Mouse (Mus musculus) midbrain, embryonic 10.5 days (tissue): ENCODE results near the gene Zc3h7b. TPM values are rescaled to one million over a fixed set of nuclear protein-coding genes. Genes with fewer than 3 reads are reported as not detected.

ENCODE experiments used
- DNase-seq: peaks from one replicate; pipeline ENCODE4 v3.0.0-alpha.2; 2017; ENCODE audit warnings: low spot score
- H3K27ac ChIP-seq: fragments of 300-500 bp; sonication (generic); replicated peaks from 2 replicates; pipeline ENCODE4 v1.5.1; 2016; ENCODE audit warnings: mild to moderate bottlenecking
- H3K27me3 ChIP-seq: fragments of 300-500 bp; sonication (generic); 2 replicates; pipeline ENCODE4 v1.6.1; 2016; ENCODE audit warnings: low read depth, mild to moderate bottlenecking; ENCODE audit not compliant: poor library complexity, severe bottlenecking
- H3K36me3 ChIP-seq: fragments of 300-500 bp; sonication (generic); 2 replicates; pipeline ENCODE4 v1.6.1; 2016; ENCODE audit warnings: mild to moderate bottlenecking, moderate library complexity
- H3K4me1 ChIP-seq: fragments of 300-500 bp; sonication (generic); 2 replicates; pipeline ENCODE4 v1.6.1; 2016
- H3K4me3 ChIP-seq: fragments of 300-500 bp; sonication (generic); 2 replicates; pipeline ENCODE4 v1.5.1; 2016; ENCODE audit warnings: mild to moderate bottlenecking, moderate library complexity
- H3K9me3 ChIP-seq: fragments of 300-500 bp; sonication (generic); replicated peaks from 2 replicates; pipeline ENCODE4 v1.6.1; 2016; ENCODE audit warnings: mild to moderate bottlenecking
- WGBS: fragments of 180-500 bp; shearing (Covaris S2); methylation state at CpG from one replicate; pipeline ENCODE4 v1.1.7; 2016; 5-methylcytosine and 5-hydroxymethylcytosine counted together
- polyA plus RNA-seq: library from polyadenylated mRNA; unstranded; fragments of >200 nt; fragmentation: Nextera tagmentation; extraction: Ambion mirVana; gene quantifications from 2 replicates; pipeline ENCODE4 v1.2.1, GENCODE M21; 2016

The Zc3h7b gene
- polyA plus RNA-seq, 1 experiment from 2014 or later = 36.3 TPM

DNA sequence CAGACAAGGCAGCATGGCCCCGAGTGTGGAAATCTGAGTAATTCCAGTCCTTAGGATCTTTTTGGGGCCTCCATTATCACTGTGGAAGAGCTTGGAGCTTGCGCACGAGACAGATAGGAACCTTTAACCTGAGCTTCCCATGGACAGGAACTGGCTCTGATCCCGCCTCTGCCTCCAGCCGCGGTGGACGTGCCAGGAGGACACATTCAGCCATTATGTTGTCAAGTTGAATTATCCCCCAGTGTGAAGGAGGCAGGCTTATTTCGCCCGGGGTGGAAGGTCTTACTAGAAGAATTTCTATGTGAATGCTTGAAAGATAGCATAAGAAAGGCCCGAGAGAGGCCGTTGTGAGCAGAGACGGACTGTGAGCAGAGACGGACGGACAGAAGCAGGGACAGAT is 4.9 kb downstream of the Zc3h7b start:
- Histone ChIP-seq H3K27me3 (no peaks in the 10 kb centered on the region), H3K9me3 (no peaks in the 10 kb centered on the region), H3K4me3 (no peak overlapping the region), H3K27ac (no peak overlapping the region), H3K36me3 (peaks cover 35% of the 10 kb centered on the region), H3K4me1 (peaks cover 25% of the 10 kb centered on the region)
- DNase-seq = no peak
- WGBS = 73% methylated on average over 14 of the region's 14 CpGs

DNA sequence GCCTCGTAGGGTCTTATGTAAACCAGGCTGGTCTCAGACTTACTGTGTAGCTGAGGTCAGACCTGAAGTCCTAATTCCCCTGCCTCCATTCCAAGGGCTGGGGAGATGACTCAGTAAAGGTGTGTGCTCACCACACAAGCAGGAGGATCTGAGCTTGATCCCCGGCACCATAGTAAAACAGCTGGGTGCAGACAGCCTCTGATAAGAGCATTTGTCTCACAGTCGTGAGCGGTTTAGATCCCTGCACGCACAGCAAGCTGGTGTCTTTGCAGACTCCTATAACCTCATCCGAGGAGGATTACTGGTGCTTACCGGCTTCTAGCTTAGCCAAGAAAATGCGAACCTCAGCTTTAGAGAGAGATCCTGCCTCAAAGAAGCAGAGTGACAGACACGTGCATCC is 8.8 kb downstream of the Zc3h7b start:
- H3K27ac ChIP-seq = no peak overlapping the region
- WGBS = 93% methylated on average over 9 of the region's 9 CpGs
- DNase-seq = no peak
- H3K27me3 ChIP-seq = no peaks in the 10 kb centered on the region
- peaks cover 14% of the 10 kb centered on the region; the same call in 1 of the 2 replicates for H3K4me1 ChIP-seq
- H3K36me3 ChIP-seq = peaks cover 45% of the 10 kb centered on the region
- H3K9me3 ChIP-seq = no peaks in the 10 kb centered on the region
- no peak overlapping the region for H3K4me3 ChIP-seq

DNA sequence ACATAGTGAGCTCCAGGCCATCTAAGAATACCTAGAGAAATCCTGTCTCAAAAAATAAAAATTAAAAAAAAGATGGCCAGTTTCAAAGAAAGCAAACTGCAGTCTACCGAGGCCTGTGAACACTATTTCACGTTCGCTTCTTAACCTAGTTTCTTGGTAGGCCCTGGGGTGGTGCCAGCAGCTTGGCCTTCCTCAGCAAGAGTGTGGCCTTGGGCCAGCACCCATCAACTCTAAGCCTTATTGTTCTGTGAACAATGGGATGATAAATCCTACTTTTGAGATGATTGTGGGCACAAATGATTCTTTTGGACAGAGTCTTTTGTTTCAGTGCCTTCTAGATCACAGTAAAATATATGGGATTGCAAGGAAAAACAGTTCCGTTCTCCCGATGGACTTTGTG is 13.8 kb downstream of the Zc3h7b start:
- H3K36me3 ChIP-seq = peaks cover 48% of the 10 kb centered on the region
- WGBS = 96% methylated on average over 5 of the region's 5 CpGs

DNA sequence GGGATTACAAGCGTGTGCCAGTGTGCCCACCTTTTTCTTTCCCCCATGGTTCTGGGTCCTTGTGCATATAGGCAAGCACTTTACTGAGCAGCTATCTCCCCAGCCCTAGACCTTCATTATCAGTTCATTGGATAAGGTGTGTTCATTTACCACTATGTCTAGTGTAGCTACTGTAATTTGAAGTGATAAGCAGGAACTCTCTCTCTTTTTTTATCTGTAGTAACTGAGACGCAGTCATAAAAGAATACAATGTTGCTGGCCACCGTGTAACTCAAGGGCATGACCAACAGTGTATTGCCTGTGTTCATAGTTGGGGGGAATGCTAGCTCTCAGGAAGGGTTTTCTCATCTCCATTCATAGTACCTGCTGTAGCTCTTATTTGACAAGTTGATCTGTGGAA is 14.7 kb downstream of the Zc3h7b start:
- no peaks in the 10 kb centered on the region for H3K4me1 ChIP-seq

More for the DNA sequence above, 13.8 kb downstream of the Zc3h7b start:
- Histone ChIP-seq H3K27ac (no peak overlapping the region), H3K4me3 (no peak overlapping the region), H3K9me3 (0 out of 2 replicates have a peak, but pooled peaks cover 2% of the 10 kb centered on the region), H3K4me1 (no peaks in the 10 kb centered on the region), H3K27me3 (no peaks in the 10 kb centered on the region)
- no peak for DNase-seq

DNA sequence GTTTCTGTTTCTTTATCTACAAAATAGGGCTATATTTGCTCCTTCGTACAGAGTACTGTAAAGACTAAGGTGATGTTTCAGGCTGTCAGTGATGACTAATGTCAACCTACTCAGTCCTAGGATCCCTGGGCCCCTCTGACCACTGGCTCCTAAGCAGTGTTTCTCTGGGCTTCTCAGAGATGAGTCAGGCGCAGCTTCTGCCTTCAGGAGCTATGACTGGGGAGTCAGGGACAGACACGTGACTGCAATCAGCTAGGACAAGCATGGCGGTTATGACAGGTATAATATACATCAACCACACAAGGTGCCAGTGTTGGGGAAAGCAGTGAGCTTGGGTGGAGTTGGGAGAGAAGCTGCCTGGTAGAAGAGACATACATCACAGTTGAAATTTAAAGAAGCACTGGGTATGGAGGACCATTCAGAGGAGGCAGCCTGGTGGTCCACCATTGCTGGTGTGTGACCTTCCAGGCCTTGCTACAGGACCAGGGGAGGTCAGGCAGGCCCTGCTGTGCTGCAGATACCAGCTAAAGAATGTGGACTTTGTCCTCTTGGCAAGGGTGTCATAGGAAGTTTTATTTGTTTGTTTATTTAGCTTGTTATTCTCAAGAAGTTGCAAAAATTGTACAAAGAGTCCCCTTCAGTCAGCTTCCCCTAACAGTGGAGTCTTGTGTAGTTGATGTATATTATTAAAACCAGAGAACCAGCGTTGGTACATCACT is 15.7 kb downstream of the Zc3h7b start:
- no peak overlapping the region for H3K27ac ChIP-seq
- DNase-seq = no peak
- H3K36me3 ChIP-seq = peaks cover 30% of the 10 kb centered on the region
- H3K27me3 ChIP-seq = no peaks in the 10 kb centered on the region
- 93% methylated on average over 5 of the region's 5 CpGs for WGBS
- H3K9me3 ChIP-seq = 0 out of 2 replicates have a peak, but pooled peaks cover 2% of the 10 kb centered on the region
- H3K4me3 ChIP-seq = no peak overlapping the region
- no peaks in the 10 kb centered on the region for H3K4me1 ChIP-seq

More for the DNA sequence above, 14.7 kb downstream of the Zc3h7b start:
- DNase-seq = no peak
- Histone ChIP-seq H3K4me3 (no peak overlapping the region), H3K36me3 (peaks cover 40% of the 10 kb centered on the region), H3K27me3 (no peaks in the 10 kb centered on the region), H3K9me3 (0 out of 2 replicates have a peak, but pooled peaks cover 2% of the 10 kb centered on the region), H3K27ac (no peak overlapping the region)
- WGBS = 96% methylated on average over 3 of the region's 3 CpGs

DNA sequence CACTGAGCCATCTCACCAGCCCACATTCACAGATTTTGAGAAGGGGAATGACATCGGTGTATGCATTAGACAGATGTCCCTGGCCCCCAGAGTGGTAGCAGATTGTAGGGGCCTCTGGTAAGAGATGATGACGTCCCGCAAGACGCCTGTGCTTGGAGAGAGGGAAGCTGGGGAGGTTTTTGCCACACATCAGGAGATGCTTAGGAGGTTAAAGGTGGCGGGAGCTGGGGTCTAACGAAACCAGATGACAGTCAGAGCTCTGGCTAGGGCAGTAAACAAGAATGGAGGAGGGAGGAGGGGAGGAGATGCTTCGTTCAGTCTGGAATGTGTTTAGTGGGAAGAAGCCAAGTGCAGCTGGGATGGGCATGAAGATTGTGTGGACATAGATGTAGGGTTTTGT is 16.5 kb downstream of the Zc3h7b start:
- no peaks in the 10 kb centered on the region for H3K4me1 ChIP-seq
- 0 out of 2 replicates have a peak, but pooled peaks cover 2% of the 10 kb centered on the region for H3K9me3 ChIP-seq
- peaks cover 24% of the 10 kb centered on the region for H3K36me3 ChIP-seq
- H3K27me3 ChIP-seq = no peaks in the 10 kb centered on the region
- H3K4me3 ChIP-seq = no peak overlapping the region
- no peak for DNase-seq
- WGBS = 84% methylated on average over 7 of the region's 7 CpGs
- no peak overlapping the region for H3K27ac ChIP-seq

DNA sequence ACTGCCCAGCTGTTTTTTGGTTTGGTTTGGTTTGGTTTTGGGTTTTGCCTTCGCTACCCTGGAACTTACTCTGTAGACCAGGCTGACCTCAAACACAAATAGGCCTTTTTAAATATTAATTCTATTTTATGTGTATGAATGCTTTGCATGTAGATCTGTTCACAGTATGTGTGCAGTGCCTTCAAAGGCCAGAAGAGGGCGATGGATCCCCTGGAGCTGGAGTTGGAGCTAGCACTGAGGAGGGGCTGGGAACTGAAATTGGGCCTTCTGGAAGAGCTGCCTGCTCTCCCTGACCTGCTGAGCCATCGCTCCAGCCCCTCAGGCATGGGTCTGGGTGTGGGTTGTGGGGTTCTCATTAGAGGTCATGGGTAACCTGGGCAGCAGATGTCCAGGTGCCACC is 17.1 kb downstream of the Zc3h7b start:
- H3K4me1 ChIP-seq = no peaks in the 10 kb centered on the region
- WGBS = 89% methylated on average over 3 of the region's 3 CpGs
- H3K9me3 ChIP-seq = 0 out of 2 replicates have a peak, but pooled peaks cover 2% of the 10 kb centered on the region
- no peak for DNase-seq
- peaks cover 24% of the 10 kb centered on the region for H3K36me3 ChIP-seq
- no peaks in the 10 kb centered on the region for H3K27me3 ChIP-seq
- no peak overlapping the region for H3K4me3 ChIP-seq
- H3K27ac ChIP-seq = no peak overlapping the region

DNA sequence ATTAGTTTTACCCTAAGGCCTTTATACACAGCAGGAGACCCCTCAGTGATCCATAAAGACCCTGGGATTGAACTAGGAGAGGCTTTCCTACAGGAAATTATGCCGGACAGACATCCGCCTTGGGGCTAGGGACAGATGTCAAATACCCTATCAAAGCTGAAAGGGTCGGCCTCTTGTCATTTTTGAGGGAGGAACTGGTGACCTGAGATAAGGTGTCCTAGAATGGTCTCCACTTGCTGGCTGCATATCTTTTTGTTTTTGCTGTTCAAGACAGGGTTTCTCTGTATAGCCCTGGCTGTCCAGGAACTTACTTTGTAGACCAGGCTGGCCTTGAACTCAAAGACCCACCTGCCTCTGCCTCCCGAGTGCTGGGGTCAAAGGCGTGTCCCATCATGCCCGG is 19.7 kb downstream of the Zc3h7b start:
- no peak for DNase-seq
- Histone ChIP-seq H3K36me3 (peaks cover 44% of the 10 kb centered on the region), H3K27ac (no peak overlapping the region), H3K9me3 (0 out of 2 replicates have a peak, but pooled peaks cover 2% of the 10 kb centered on the region), H3K4me3 (no peak overlapping the region), H3K27me3 (no peaks in the 10 kb centered on the region), H3K4me1 (no peaks in the 10 kb centered on the region)
- WGBS = 90% methylated on average over 6 of the region's 6 CpGs

DNA sequence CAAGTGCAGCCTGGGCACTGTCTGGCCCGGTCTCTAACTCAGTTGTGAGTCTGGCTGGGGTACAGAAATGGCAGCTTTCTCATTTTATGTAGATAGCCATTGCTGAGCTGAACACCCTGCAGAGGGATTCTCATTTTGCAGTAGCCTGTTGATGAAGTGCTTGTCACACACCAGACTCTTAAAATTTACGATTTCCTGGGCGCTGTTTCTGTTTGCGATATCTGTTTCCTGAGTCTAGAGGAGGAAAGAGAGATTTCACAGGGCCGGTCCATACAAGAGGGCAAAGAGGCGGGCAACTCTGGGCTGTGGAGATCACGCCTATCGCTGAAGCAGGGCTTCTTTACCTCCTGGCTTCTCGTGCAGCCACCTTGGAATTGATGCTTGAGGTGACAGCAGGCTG is 20.8 kb downstream of the Zc3h7b start:
- Histone ChIP-seq H3K4me3 (no peak overlapping the region), H3K36me3 (peaks cover 46% of the 10 kb centered on the region), H3K4me1 (no peaks in the 10 kb centered on the region), H3K27me3 (no peaks in the 10 kb centered on the region), H3K9me3 (peaks cover 2% of the 10 kb centered on the region; the same call in 1 of the 2 replicates), H3K27ac (no peak overlapping the region)
- DNase-seq = no peak
- WGBS = 94% methylated on average over 9 of the region's 9 CpGs

DNA sequence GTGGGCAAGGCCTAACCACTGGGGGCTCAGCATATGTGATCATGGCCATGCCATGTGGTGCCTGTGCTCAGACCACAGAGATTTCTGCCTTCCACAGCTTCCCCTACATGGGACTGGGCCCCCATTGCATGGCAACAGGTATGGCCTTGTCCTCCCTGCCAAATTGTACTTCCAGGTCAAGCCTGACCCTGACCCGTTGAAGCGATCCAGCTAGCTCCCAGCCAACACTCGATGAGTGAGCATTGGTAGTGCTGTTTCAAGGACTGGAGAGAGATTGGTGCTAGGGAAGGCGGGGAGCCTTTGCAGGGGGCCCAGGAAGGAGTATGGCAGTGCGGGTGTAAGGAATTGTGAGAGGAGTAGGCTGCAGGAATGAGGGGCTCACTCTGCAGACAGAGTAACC is 21.6 kb downstream of the Zc3h7b start:
- 92% methylated on average over 5 of the region's 5 CpGs for WGBS
- H3K36me3 ChIP-seq = peaks cover 48% of the 10 kb centered on the region

DNA sequence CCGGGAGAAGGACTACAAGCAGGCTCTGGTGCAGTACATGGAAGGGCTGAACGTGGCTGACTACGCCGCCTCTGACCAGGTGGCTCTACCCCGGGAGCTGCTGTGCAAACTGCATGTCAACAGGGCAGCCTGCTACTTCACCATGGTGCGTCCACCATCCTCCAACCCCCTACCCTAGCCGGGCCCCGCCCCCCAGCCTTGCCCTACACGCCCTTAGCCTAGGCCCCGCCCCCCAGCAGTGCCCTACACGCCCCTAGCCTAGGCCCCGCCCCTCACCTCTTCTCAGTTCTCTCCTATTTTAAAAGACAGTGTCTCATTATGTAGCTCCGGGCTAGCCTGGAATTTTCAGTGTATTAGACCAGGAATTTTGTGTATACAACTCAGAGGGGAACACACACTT is 24.2 kb downstream of the Zc3h7b start:
- DNase-seq = no peak
- H3K4me3 ChIP-seq = no peak overlapping the region
- H3K36me3 ChIP-seq = peaks cover 63% of the 10 kb centered on the region
- H3K27me3 ChIP-seq = no peaks in the 10 kb centered on the region
- 57% methylated on average over 13 of the region's 13 CpGs for WGBS
- no peak overlapping the region for H3K27ac ChIP-seq
- H3K4me1 ChIP-seq = no peaks in the 10 kb centered on the region
- H3K9me3 ChIP-seq = no peaks in the 10 kb centered on the region; the same call in 1 of the 2 replicates

More for the DNA sequence above, 21.6 kb downstream of the Zc3h7b start:
- Histone ChIP-seq H3K27me3 (no peaks in the 10 kb centered on the region), H3K27ac (no peak overlapping the region), H3K9me3 (peaks cover 2% of the 10 kb centered on the region; the same call in 1 of the 2 replicates), H3K4me3 (no peak overlapping the region), H3K4me1 (no peaks in the 10 kb centered on the region)
- DNase-seq = no peak

DNA sequence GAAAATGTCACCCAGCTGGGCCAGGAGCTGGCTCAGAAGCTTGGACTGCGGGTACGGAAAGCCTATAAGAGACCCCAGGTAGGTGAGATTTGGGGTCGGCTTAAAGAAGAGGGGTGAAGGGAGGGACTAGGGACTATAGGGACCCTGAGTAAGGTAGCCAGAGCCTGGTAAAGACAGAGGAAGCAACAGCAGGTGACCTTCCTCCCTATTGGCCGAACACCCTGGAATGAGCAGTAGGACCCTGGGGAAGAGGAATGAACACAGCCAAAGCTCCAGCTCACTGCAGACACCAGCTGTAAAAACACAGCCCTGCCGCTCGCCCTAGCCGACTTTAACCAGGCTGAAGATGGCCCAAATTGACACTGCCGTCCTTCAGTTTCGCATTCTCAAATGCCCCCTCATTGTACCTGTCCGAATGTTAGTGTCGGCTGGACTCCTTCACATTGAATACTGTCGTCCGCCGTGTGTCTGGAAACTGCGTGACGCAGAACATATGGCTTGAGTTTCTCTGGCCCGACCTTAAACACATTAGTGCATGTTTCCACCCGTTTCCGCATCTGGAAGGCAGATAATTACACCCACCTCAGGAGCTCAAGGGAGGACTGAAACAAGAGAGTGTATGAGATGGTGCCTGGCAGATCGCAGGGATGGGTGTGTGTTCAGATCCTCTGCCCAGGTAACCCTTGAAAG is 27.7 kb downstream of the Zc3h7b start:
- H3K36me3 ChIP-seq = peaks cover 98% of the 10 kb centered on the region
- DNase-seq = no peak

More for the DNA sequence above, 27.7 kb downstream of the Zc3h7b start:
- H3K9me3 ChIP-seq = no peaks in the 10 kb centered on the region; the same call in 1 of the 2 replicates
- WGBS = 81% methylated on average over 20 of the region's 20 CpGs
- H3K4me3 ChIP-seq = no peak overlapping the region
- no peaks in the 10 kb centered on the region for H3K4me1 ChIP-seq
- no peak overlapping the region for H3K27ac ChIP-seq
- H3K27me3 ChIP-seq = no peaks in the 10 kb centered on the region
